Mouse (Mus musculus) frontal cortex, postnatal 25 days (tissue): Measurements from ENCODE around the gene Dysf.

ENCODE experiments used
- DNase-seq, 2 experiments: peaks; one replicate each; pipeline ENCODE4 v3.0.0; 2022; ENCODE audit warnings: low spot score in 2 of 2

The Dysf gene

DNA sequence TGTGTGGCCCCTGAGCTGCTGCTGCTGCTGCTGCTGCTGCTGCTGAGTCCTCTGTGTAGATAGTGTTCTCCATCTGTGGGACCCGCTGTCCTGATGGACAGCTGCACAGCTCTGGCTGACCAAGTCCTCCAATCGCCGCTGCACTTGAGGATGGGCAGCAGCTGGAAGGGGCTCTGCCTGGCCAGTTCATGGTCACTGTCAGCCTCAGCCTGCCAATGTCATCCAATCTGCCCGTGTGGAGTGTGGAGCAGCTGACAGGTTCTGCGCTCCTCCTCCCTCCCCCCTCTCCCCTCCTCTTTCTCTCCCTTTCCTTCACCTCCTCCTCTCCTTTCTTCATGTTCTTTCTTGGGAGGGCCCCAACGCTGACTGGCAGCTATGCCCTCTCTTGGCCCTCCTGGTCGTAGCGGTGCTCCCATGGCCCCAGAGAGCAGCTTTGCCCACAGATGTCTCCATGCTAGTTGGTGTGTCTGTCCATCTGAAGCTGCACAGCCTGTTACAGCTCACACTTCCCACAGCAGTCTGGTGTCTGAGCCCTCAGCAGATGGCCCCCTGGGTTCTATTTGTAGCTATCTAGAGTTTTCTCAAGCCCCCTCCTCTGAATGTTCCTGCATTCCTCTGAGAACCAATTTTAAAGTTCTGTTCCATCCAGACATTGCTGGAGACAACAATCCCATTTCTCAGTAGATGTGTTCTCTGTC, 223.8 kb downstream of the Dysf start:
- DNase-seq: no peak

DNA sequence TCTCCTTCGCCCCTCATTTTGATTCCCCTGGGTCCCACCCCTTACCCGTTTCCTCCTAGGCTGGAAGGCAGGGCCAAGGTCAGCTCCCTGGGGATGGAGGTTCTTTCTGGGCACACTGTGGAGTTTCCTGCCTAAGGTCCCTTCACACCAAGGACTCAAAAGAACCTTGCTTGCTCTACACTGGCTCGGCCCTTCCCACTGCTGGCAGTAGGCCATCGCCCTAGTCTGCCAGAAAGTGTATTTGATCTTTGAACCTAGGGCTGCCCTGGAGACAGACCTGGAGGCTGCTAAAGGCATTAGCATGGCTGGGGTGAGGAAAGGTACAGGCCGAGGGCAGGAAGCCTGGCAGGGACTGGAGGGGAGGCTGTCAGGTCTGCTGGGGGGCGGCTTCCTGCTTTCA, 225.4 kb downstream of the Dysf start:
- no peak for DNase-seq

DNA sequence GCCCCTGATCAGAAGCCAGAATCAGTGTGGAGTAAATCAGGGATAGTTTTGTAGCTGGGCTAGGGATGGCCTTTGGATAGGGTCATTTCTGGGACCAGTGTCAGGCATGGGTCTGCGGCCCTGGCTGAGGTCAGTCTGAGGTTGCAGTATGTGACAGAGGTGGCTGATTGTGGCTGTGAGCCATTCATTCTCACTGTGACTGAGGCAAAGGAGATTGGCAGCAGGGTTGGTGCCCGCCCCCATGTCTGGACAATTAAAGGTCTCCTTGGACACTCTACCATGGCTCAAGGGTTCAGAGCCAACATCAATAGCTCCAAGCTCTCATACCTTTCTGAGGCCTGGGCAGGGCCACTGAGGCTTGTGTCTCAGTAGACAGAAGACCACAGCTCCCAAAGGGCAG, 227.0 kb downstream of the Dysf start:
- no peak for DNase-seq

DNA sequence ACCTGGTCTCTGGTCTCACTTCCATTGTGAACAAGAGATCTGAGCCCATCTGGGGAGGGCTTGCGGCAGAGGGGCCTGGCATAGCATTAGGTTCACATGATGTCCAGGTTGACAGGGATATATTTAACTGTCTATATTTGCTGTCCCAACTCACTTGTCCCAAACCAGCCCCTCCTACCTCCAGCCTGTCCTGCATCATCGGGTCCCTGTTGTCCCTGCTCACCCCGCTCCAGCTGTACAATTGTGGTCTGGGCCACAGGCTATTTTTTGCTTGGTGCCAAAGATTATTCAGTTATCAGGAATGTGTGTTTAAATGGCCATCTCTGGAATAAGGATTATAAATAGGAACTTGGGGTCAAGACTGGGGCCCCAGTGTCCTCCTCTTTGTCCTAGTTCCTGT, 235.0 kb downstream of the Dysf start:
- DNase-seq: no peak

DNA sequence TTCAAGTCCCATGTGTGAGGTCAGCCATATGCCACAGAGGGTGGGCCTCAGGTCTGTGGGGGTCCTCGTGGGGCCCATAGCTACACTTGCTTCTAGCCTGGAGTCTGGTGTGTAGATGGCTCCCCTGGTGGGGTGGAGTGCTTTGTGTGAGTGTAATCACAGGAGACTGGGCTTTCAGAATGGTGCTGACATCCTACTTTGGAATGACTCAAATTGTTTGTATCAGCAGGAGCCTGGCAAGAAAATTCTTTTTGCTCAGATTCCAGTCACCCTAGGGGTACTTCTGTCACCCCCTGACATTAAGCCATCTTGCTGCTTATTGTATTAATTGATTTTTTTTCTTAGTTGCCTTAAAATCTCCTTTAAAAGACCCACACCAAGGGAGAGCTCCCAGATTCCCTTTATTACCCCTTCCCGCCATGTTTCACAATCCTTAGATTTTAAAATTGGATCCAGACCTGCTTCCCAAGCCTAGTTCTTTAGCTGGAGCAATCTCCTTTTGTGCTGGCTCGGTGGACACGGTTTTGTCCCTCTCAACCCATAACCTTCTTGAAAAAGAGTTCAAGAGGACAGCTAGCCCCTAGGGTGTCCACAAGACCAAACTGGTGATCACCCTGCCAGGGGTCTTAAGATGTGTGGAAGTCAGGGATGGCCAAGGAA, 237.8 kb downstream of the Dysf start:
- no peak for DNase-seq

DNA sequence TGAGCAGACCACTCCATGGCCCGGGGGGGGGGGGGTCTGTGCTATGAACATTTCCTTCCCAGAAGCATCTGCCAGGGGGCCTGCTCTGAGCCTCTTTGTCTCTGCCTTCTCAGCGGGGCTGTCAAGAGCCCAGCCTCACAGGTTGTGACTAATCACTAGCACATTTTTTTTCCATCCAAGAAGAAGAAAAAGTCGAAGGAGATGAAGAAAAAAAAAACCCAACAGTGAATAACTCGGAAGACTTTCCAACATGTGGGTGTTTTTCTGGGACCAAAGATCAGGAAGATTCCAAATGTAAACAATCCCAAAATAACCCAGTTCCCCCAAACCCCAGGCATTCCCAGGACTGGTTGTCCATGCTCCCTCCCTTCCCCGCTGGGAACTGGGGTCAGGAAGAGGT, 238.6 kb downstream of the Dysf start:
- DNase-seq: no peak
